Mouse (Mus musculus) urinary bladder, postnatal 36 days (tissue): ENCODE results near the gene Kmt5b.

Experiments
- DNase-seq, 2 experiments: peaks; one replicate each; pipeline ENCODE4 v3.0.0; 2022; ENCODE audit warnings: low spot score in 2 of 2, mixed read lengths in 1 of 2

Kmt5b gene

GRCm38 (mm10) chr19:3767276-3767780, at the start of gene Kmt5b:
Gene Kmt5b (plus strand): TSS chr19:3767421.
- DNase-seq: peak in 1 of 2 experiments; percentile 53

- DNase-seq: peak; percentile 71 to 73
Observed at GRCm38 (mm10) chr19:3718481-3719361, 48.5 kb upstream of the Kmt5b start.

- DNase-seq: peak; percentile 58 to 70
Observed at GRCm38 (mm10) chr19:3719362-3719891, 47.8 kb upstream of the Kmt5b start.

DNA sequence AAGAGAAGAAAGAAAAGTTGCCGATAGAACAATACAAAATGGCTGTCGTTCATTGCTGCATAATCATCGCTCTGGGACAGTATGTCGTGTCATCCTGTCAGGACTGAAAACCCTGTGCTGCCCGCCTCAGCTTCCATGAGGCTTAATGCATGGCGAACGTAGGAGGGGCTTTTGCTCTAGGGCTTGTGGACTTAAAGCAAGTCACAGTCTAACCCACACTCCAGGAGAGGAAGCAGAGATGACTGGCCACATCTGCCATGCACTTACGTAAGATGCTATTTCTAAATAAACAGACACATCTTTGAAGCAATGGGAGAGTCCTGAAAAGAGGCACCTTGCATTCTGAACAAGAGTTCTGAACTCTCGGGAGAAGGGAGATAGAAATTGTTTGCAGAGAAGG, 44.1 kb upstream of the Kmt5b start:
- DNase-seq: no peak

GRCm38 (mm10) chr19:3723904-3724303, 43.3 kb upstream of the Kmt5b start:
- no peak for DNase-seq

GRCm38 (mm10) chr19:3724779-3725178, 42.4 kb upstream of the Kmt5b start:
- DNase-seq: peak; percentile 35 to 60

- DNase-seq: no peak
Observed at GRCm38 (mm10) chr19:3728901-3729300, 38.3 kb upstream of the Kmt5b start.

DNA sequence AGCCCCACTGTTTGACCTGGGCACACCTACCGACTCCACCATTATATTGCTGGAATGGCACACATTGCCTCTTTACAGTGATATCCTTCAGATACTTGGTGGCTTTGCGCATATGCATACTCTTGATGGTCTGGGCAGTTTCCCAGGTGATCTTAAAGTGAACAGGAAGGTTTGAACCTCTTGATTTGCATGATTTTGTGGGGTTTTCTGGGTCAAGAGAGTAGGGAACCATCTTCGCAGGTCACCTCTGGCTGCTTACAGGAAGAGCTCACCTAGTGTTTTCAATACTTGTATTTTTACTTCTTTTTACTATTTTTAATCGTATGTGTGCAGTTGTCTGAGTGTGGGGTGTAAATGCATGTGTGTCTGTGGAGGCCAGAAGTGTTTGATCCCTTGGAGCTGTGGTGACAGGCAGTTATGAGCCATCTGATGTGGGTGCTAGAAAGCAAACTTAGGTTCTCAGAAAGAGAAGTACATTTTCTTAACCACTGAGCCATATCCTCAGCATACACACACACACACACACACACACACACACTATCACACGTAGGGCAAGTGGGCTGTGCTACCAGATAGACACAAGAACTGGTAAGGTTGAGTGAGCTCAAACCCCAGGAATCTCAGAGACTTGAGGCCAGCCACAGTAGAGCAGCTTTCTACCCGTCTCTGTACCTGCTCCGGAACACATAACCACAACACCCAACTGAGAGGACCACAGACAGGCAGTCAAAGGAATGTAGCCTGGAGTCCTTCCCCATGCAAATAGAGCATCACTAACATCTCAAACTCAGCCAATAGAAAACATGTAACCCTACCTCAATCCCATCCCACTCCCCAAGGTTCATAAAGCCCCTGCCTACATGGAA, 36.2 kb upstream of the Kmt5b start:
- no peak for DNase-seq

GRCm38 (mm10) chr19:3736001-3736400, 31.2 kb upstream of the Kmt5b start:
- DNase-seq: no peak

GRCm38 (mm10) chr19:3739650-3740049, 27.6 kb upstream of the Kmt5b start:
- DNase-seq: no peak

GRCm38 (mm10) chr19:3742716-3743115, 24.5 kb upstream of the Kmt5b start:
- no peak for DNase-seq

- DNase-seq: no peak
Observed at GRCm38 (mm10) chr19:3743362-3743761, 23.9 kb upstream of the Kmt5b start.

DNA sequence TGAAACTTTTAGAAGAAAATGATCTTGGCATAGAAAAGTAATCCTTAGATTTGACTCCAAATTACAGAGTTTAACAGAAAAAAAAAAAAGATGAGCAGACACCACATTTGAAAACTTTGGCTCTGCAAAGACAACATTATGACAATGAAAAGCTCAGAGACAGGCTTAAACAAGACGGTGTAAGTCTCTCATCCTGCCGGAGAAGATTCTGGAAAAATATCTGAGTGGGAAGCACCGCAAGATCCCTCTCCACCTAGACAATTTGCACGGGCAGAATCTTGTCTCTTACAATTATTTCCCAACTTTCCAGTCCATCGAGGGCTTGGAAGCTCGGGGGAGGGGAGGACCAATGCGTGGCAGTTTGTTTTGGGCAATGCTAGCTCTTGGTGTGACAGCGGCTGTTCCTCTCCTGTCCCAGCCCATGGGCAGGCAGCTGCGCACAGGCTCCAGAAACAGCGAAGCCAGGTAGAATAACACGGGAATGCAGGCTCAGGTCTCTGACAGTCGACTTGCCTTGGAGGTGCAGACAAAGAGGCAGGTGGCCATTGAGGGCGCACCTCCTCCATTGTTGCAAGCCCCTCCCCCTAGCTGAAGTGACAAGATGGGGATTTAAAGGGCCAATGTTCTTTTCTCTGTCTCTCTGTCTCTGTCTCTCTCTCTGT, 23.2 kb upstream of the Kmt5b start:
- DNase-seq: peak; percentile 50 to 58

GRCm38 (mm10) chr19:3752621-3753239, 14.5 kb upstream of the Kmt5b start:
- no peak for DNase-seq

GRCm38 (mm10) chr19:3753240-3753633, 14.0 kb upstream of the Kmt5b start:
- no peak for DNase-seq

DNA sequence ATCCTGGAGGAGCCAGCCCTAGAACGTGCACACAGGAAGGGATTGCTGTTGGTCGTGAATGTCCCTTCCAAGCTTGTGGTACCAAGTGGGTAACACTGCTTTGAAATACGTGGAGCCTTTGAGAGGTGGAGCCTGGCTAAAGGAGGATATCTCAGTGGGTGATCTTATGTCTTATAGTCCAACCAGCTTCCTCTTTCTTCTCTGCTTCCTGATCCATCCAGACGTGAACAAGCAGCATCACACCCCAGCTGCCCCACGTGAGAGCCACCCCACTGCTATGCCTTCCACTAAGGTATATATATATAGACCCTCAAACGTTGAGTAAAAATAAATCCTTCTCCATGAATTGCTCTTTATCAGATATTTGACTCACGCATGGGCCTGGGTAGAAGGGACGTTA, 13.5 kb upstream of the Kmt5b start:
- DNase-seq: no peak

- no peak for DNase-seq
Observed at GRCm38 (mm10) chr19:3757861-3758260, 9.4 kb upstream of the Kmt5b start.

- no peak for DNase-seq
Observed at GRCm38 (mm10) chr19:3765221-3765820, 1.9 kb upstream of the Kmt5b start.

DNA sequence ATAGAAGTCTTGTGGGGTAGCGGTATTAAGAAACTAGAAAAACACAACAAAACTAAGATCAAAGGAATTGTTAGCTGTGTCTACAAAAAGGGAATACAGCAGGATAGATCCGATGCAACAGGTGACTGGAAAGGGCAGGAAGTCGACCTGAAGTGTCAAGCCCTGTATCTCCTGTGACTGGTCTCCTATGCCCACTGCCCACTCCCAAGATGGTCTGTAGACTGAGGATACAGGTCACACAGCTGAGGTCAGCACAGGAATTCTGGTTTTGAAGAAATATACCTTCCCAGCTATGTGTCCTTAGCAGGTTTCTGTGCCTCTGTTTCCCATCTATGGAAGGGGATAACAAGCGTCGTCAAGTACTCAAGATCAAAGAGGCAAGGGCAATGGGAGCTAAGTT, 843 bp upstream of the Kmt5b start:
- DNase-seq: no peak

GRCm38 (mm10) chr19:3767781-3768696, 818 bp downstream of the Kmt5b start:
- peak; percentile 80 to 82 for DNase-seq
